Mouse (Mus musculus) thymus, adult 2 months (tissue): ENCODE data around the gene Tgfa. TPM values are rescaled to one million over a fixed set of nuclear protein-coding genes. Genes with fewer than 3 reads are reported as not detected.

Experiments
- DNase-seq: peaks from one replicate; pipeline ENCODE4 v3.0.0; 2021
- H3K27ac ChIP-seq: fragments of 200-500 bp; 2 replicates; pipeline ENCODE4 v1.5.1; 2012; ENCODE audit warnings: low read length, control low read depth; ENCODE audit not compliant: control insufficient read depth, insufficient read depth
- H3K27me3 ChIP-seq: fragments of 200-500 bp; 2 replicates; pipeline ENCODE4 v1.6.1; 2012; ENCODE audit warnings: mild to moderate bottlenecking, low read length, moderate library complexity, mixed read lengths; ENCODE audit not compliant: control insufficient read depth, insufficient read depth
- H3K36me3 ChIP-seq: fragments of 200-500 bp; 2 replicates; pipeline ENCODE4 v1.6.1; 2012; ENCODE audit warnings: mild to moderate bottlenecking, low read length, moderate library complexity; ENCODE audit not compliant: control insufficient read depth, insufficient read depth
- H3K4me1 ChIP-seq: fragments of 200-500 bp; replicated peaks from 2 replicates; pipeline ENCODE4 v1.6.1; 2012; ENCODE audit warnings: low read length; ENCODE audit not compliant: control insufficient read depth, insufficient read depth
- H3K4me3 ChIP-seq: fragments of 200-500 bp; 2 replicates; pipeline ENCODE4 v1.5.1; 2012; ENCODE audit warnings: mild to moderate bottlenecking, low read length, control low read depth, moderate library complexity; ENCODE audit not compliant: control insufficient read depth, insufficient read depth
- CTCF ChIP-seq: fragments of 200-500 bp; IDR thresholded peaks from 2 replicates; pipeline ENCODE4 v1.5.1; 2012; ENCODE audit warnings: mild to moderate bottlenecking, control low read depth, low read length, moderate library complexity, borderline replicate concordance; ENCODE audit not compliant: control insufficient read depth, poor library complexity, insufficient read depth; ENCODE audit errors: extremely low read depth
- POLR2A ChIP-seq: fragments of 200-500 bp; IDR thresholded peaks from 2 replicates; pipeline ENCODE4 v1.6.1; 2012; ENCODE audit warnings: mild to moderate bottlenecking, low read length, control low read depth, moderate library complexity; ENCODE audit not compliant: control insufficient read depth, poor library complexity, insufficient read depth; ENCODE audit errors: extremely low read depth
- WGBS: fragments of 180-500 bp; shearing (Covaris S2); methylation state at CpG from one replicate; pipeline ENCODE4 v1.1.7; 2018; 5-methylcytosine and 5-hydroxymethylcytosine counted together
- polyA plus RNA-seq: library from polyadenylated mRNA; depleted of rRNA; stranded (reverse); fragments of >200 nt; gene quantifications from 2 replicates; pipeline ENCODE4 v1.2.3, GENCODE M21; 2012

Tgfa gene
- polyA plus RNA-seq, 1 experiment = 2.1 TPM

- Histone ChIP-seq H3K4me1 (no peaks in the 10 kb centered on the region), H3K4me3 (no peak overlapping the region), H3K27me3 (no peaks in the 10 kb centered on the region), H3K27ac (no peak overlapping the region), H3K36me3 (no peaks in the 10 kb centered on the region)
- WGBS = 80% methylated on average over 7 of the region's 7 CpGs
- TF ChIP-seq POLR2A (no peak), CTCF (no peak)
- DNase-seq = peak; percentile 16
These were observed 82.6 kb downstream of the Tgfa start for GRCm38 (mm10) chr6:86277620-86278019.

- TF ChIP-seq POLR2A (no peak), CTCF (no peak)
- Histone ChIP-seq H3K27me3 (no peaks in the 10 kb centered on the region), H3K4me1 (no peaks in the 10 kb centered on the region), H3K27ac (no peak overlapping the region), H3K36me3 (no peaks in the 10 kb centered on the region), H3K4me3 (no peak overlapping the region)
- 85% methylated on average over 11 of the region's 11 CpGs for WGBS
- DNase-seq = no peak
These were observed 86.7 kb downstream of the Tgfa start for GRCm38 (mm10) chr6:86281573-86282210.

DNA sequence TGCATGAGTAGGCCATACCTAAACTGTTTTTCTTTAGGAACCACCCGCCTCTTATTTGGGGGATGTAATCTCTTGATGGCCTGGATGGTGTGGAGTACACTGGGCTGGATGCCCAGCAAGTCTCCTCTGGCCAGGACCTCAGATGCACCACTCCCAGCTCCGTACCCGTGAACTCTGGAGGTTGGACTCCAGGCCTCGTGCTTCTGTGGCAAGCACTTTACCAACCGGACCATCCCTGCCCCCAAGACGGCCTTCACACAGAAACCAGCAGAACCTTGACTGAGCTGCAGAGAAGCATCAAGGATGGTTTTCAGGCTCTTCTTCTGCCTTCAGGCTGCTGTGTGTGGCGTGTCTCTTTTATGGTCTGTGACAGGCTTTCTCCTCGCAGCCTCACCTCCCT lies 98.3 kb downstream of the Tgfa start:
- no peaks in the 10 kb centered on the region for H3K27me3 ChIP-seq
- no peaks in the 10 kb centered on the region for H3K4me1 ChIP-seq
- no peak overlapping the region for H3K27ac ChIP-seq
- H3K4me3 ChIP-seq = no peak overlapping the region
- no peak for DNase-seq
- TF ChIP-seq CTCF (no peak), POLR2A (no peak)
- 90% methylated on average over 8 of the region's 8 CpGs for WGBS
- H3K36me3 ChIP-seq = no peaks in the 10 kb centered on the region

DNA sequence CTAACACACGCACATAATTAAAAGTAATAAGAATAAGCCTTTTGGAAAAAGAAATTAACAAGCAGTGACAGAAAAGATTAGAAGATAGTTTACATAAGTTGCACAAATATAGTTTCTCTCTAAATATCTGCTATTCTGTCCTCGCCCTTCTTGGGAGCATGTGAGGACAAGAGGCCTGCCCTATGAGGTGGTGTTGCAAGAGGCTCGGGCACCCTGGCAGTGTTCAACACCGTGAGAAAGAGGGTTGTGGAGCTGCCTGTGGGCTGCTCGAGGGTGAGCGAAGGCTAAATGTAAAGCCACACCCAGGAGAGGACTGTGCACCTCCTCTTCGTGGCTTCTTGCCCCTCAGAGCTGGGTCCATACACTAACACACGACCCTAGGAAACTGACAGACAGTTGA lies 100.4 kb downstream of the Tgfa start:
- 78% methylated on average over 8 of the region's 8 CpGs for WGBS
- H3K27ac ChIP-seq = no peak overlapping the region
- no peaks in the 10 kb centered on the region for H3K4me1 ChIP-seq
- H3K27me3 ChIP-seq = no peaks in the 10 kb centered on the region
- no peak for TF ChIP-seq CTCF
- no peak for TF ChIP-seq POLR2A
- no peaks in the 10 kb centered on the region for H3K36me3 ChIP-seq
- DNase-seq = no peak
- no peak overlapping the region for H3K4me3 ChIP-seq

GRCm38 (mm10) chr6:86296126-86296525 lies 101.1 kb downstream of the Tgfa start:
- TF ChIP-seq POLR2A (no peak), CTCF (no peak)
- WGBS = 96% methylated on average over 3 of the region's 3 CpGs
- no peaks in the 10 kb centered on the region for H3K27me3 ChIP-seq

GRCm38 (mm10) chr6:86296938-86297337 lies 101.9 kb downstream of the Tgfa start:
- H3K4me3 ChIP-seq = no peak overlapping the region
- no peak overlapping the region for H3K27ac ChIP-seq
- H3K4me1 ChIP-seq = no peaks in the 10 kb centered on the region
- 88% methylated on average over 2 of the region's 2 CpGs for WGBS
- TF ChIP-seq POLR2A (no peak), CTCF (no peak)
- H3K36me3 ChIP-seq = no peaks in the 10 kb centered on the region
- no peaks in the 10 kb centered on the region for H3K27me3 ChIP-seq
- DNase-seq = no peak

More at GRCm38 (mm10) chr6:86296126-86296525, 101.1 kb downstream of the Tgfa start:
- no peak for DNase-seq
- no peaks in the 10 kb centered on the region for H3K36me3 ChIP-seq
- H3K4me1 ChIP-seq = no peaks in the 10 kb centered on the region
- no peak overlapping the region for H3K4me3 ChIP-seq
- H3K27ac ChIP-seq = no peak overlapping the region

GRCm38 (mm10) chr6:86298961-86299360 lies 103.9 kb downstream of the Tgfa start:
- Histone ChIP-seq H3K36me3 (no peaks in the 10 kb centered on the region), H3K4me1 (no peaks in the 10 kb centered on the region), H3K27ac (no peak overlapping the region), H3K4me3 (no peak overlapping the region), H3K27me3 (no peaks in the 10 kb centered on the region)
- no peak for DNase-seq
- TF ChIP-seq CTCF = no peak
- TF ChIP-seq POLR2A = no peak
- 96% methylated on average over 3 of the region's 3 CpGs for WGBS

GRCm38 (mm10) chr6:86299381-86299780 lies 104.4 kb downstream of the Tgfa start:
- H3K27me3 ChIP-seq = no peaks in the 10 kb centered on the region
- H3K4me3 ChIP-seq = no peak overlapping the region
- no peak overlapping the region for H3K27ac ChIP-seq
- WGBS = 84% methylated on average over 2 of the region's 2 CpGs
- TF ChIP-seq POLR2A = no peak
- TF ChIP-seq CTCF = no peak
- DNase-seq = no peak
- H3K4me1 ChIP-seq = no peaks in the 10 kb centered on the region
- no peaks in the 10 kb centered on the region for H3K36me3 ChIP-seq
